Mouse (Mus musculus): ENCODE data around the gene Eif4g2.

DNA sequence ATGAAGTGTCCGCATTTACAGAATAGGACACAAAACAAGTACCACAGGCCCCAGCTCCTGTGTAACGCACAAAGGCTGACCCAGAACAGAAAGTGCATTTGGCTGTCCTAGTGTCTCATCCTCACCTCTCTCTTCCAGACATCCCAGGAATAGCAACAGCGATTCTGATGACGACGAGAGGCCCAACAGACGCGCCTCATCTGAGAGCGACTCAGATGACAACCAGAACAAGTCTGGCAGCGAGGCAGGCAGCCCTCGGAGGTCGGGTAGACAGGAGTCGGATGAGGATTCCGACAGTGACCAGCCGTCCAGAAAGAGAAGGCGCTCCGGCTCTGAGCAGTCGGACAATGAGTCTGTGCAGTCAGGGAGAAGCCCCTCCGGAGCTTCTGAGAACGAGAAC, 27.6 kb downstream of the Eif4g2 start:
- TF ChIP-seq CTCF (IDR thresholded peaks at IDR 0.05; ENCODE audit: extremely low read depth, insufficient read depth, low read length) (no peak), POLR2A (IDR thresholded peaks at IDR 0.05; ENCODE audit: extremely low read depth, insufficient read depth, low read length) (no peak)

Measured in cortical plate, adult 2 months (tissue).